Mouse (Mus musculus): ENCODE results near the gene Sstr3. TPM values are rescaled to one million over a fixed set of nuclear protein-coding genes. Genes with fewer than 3 reads are reported as not detected.

Sstr3 gene
- polyA plus RNA-seq, 1 experiment from 2014 or later = 0.02 TPM

Other genes starting within 250 kb of the Sstr3 start
- gene Csf2rb2, start 239.0 kb downstream of the Sstr3 start, polyA plus RNA-seq (2016; fragmentation: Nextera tagmentation; extraction: Ambion mirVana) = 0.79 and 1.0 TPM in 2 replicates
- gene Csf2rb, start 218.9 kb downstream of the Sstr3 start, polyA plus RNA-seq (2016; fragmentation: Nextera tagmentation; extraction: Ambion mirVana) = 3.6 and 3.9 TPM in 2 replicates
- not detected in 2 replicates for gene Tex33, start 148.8 kb downstream of the Sstr3 start, polyA plus RNA-seq (2016; fragmentation: Nextera tagmentation; extraction: Ambion mirVana)
- gene Tst, start 138.8 kb downstream of the Sstr3 start, polyA plus RNA-seq (2016; fragmentation: Nextera tagmentation; extraction: Ambion mirVana) = 84.9 and 92.8 TPM in 2 replicates
- 3.5 and 4.8 TPM in 2 replicates for gene Mpst, start 138.3 kb downstream of the Sstr3 start, polyA plus RNA-seq (2016; fragmentation: Nextera tagmentation; extraction: Ambion mirVana)
- gene Kctd17, start 116.1 kb downstream of the Sstr3 start, polyA plus RNA-seq (2016; fragmentation: Nextera tagmentation; extraction: Ambion mirVana) = 7.6 and 8.8 TPM in 2 replicates
- gene Tmprss6, start 76.1 kb downstream of the Sstr3 start, polyA plus RNA-seq (2016; fragmentation: Nextera tagmentation; extraction: Ambion mirVana) = 5.9 and 6.7 TPM in 2 replicates
- gene Il2rb, start 49.4 kb downstream of the Sstr3 start, polyA plus RNA-seq (2016; fragmentation: Nextera tagmentation; extraction: Ambion mirVana) = 0.11 and 0.15 TPM in 2 replicates
- 5.2 and 5.6 TPM in 2 replicates for gene C1qtnf6, start 13.3 kb downstream of the Sstr3 start, polyA plus RNA-seq (2016; fragmentation: Nextera tagmentation; extraction: Ambion mirVana)
- 87.7 and 90.9 TPM in 2 replicates for gene Rac2, start 28.1 kb upstream of the Sstr3 start, polyA plus RNA-seq (2016; fragmentation: Nextera tagmentation; extraction: Ambion mirVana)
- gene Cyth4, start 52.4 kb upstream of the Sstr3 start, polyA plus RNA-seq (2016; fragmentation: Nextera tagmentation; extraction: Ambion mirVana) = 15.2 and 15.3 TPM in 2 replicates
- not detected in 2 replicates for gene Elfn2, start 174.1 kb upstream of the Sstr3 start, polyA plus RNA-seq (2016; fragmentation: Nextera tagmentation; extraction: Ambion mirVana)
- 11.0 and 11.7 TPM in 2 replicates for gene Mfng, start 228.8 kb upstream of the Sstr3 start, polyA plus RNA-seq (2016; fragmentation: Nextera tagmentation; extraction: Ambion mirVana)

Data from liver, embryonic 12.5 days (tissue).